Mouse (Mus musculus): ENCODE measurements around the gene 1700012B07Rik. TPM values are rescaled to one million over a fixed set of nuclear protein-coding genes. Genes with fewer than 3 reads are reported as not detected.

1700012B07Rik gene
- polyA plus RNA-seq, 1 experiment from 2014 or later = not detected

- TF ChIP-seq CTCF (IDR thresholded peaks at IDR 0.05; ENCODE audit: low read depth) (no peak), EP300 (optimal IDR thresholded peaks at IDR 0.05) (no peak)
- H3K9ac ChIP-seq (ENCODE audit: low read length) = no peak overlapping the region
- no peak overlapping the region for H3K4me3 ChIP-seq (ENCODE audit: low read depth, low read length)
- WGBS = 85% methylated on average over 14 of the region's 14 CpGs
- H3K4me1 ChIP-seq (replicated peaks; ENCODE audit: control insufficient read depth, insufficient read depth) = no peaks in the 10 kb centered on the region
- no peak overlapping the region for H3K4me2 ChIP-seq (replicated peaks; ENCODE audit: low read depth)
- DNase-seq (ENCODE audit: low spot score) = no peak
- H3K9me3 ChIP-seq (ENCODE audit: control insufficient read depth, low read length) = no peaks in the 10 kb centered on the region
- no peak for ATAC-seq (ENCODE audit: low FRiP score, low TSS enrichment)
- no peaks in the 10 kb centered on the region for H3K27me3 ChIP-seq (ENCODE audit: control insufficient read depth, insufficient read depth, low read length)
- no peak overlapping the region for H3K27ac ChIP-seq (replicated peaks)
- H3K36me3 ChIP-seq (ENCODE audit: control insufficient read depth, insufficient read depth, low read length) = no peaks in the 10 kb centered on the region
These were observed 57.7 kb downstream of the 1700012B07Rik start for GRCm38 (mm10) chr11:109770185-109770584.

GRCm38 (mm10) chr11:109769091-109769490, 58.8 kb downstream of the 1700012B07Rik start:
- H3K9me3 ChIP-seq (ENCODE audit: control insufficient read depth, low read length) = no peaks in the 10 kb centered on the region
- no peaks in the 10 kb centered on the region for H3K27me3 ChIP-seq (ENCODE audit: control insufficient read depth, insufficient read depth, low read length)
- no peaks in the 10 kb centered on the region for H3K4me1 ChIP-seq (replicated peaks; ENCODE audit: control insufficient read depth, insufficient read depth)
- H3K27ac ChIP-seq (replicated peaks) = no peak overlapping the region
- 78% methylated on average over 5 of the region's 5 CpGs for WGBS
- H3K9ac ChIP-seq (ENCODE audit: low read length) = no peak overlapping the region
- no peak overlapping the region for H3K4me2 ChIP-seq (replicated peaks; ENCODE audit: low read depth)
- H3K4me3 ChIP-seq (ENCODE audit: low read depth, low read length) = no peak overlapping the region
- TF ChIP-seq EP300 (optimal IDR thresholded peaks at IDR 0.05) = no peak
- peak; percentile 35 for TF ChIP-seq CTCF (IDR thresholded peaks at IDR 0.05; ENCODE audit: low read depth)
- DNase-seq (ENCODE audit: low spot score) (no peak), ATAC-seq (ENCODE audit: low FRiP score, low TSS enrichment) (no peak)
- no peaks in the 10 kb centered on the region for H3K36me3 ChIP-seq (ENCODE audit: control insufficient read depth, insufficient read depth, low read length)

GRCm38 (mm10) chr11:109760063-109760462, 67.8 kb downstream of the 1700012B07Rik start:
- no peaks in the 10 kb centered on the region for H3K36me3 ChIP-seq (ENCODE audit: control insufficient read depth, insufficient read depth, low read length)
- H3K27ac ChIP-seq (replicated peaks) = no peak overlapping the region
- 85% methylated on average over 7 of the region's 7 CpGs for WGBS
- TF ChIP-seq EP300 (optimal IDR thresholded peaks at IDR 0.05) (no peak), CTCF (IDR thresholded peaks at IDR 0.05; ENCODE audit: low read depth) (no peak)
- DNase-seq (ENCODE audit: low spot score) (no peak), ATAC-seq (ENCODE audit: low FRiP score, low TSS enrichment) (no peak)
- H3K4me3 ChIP-seq (ENCODE audit: low read depth, low read length) = no peak overlapping the region
- H3K27me3 ChIP-seq (ENCODE audit: control insufficient read depth, insufficient read depth, low read length) = no peaks in the 10 kb centered on the region
- no peaks in the 10 kb centered on the region for H3K4me1 ChIP-seq (replicated peaks; ENCODE audit: control insufficient read depth, insufficient read depth)
- no peaks in the 10 kb centered on the region for H3K9me3 ChIP-seq (ENCODE audit: control insufficient read depth, low read length)
- H3K9ac ChIP-seq (ENCODE audit: low read length) = no peak overlapping the region
- no peak overlapping the region for H3K4me2 ChIP-seq (replicated peaks; ENCODE audit: low read depth)

- DNase-seq (ENCODE audit: low spot score) (no peak), ATAC-seq (ENCODE audit: low FRiP score, low TSS enrichment) (no peak)
- Histone ChIP-seq H3K9ac (ENCODE audit: low read length) (no peak overlapping the region), H3K27me3 (ENCODE audit: control insufficient read depth, insufficient read depth, low read length) (no peaks in the 10 kb centered on the region), H3K36me3 (ENCODE audit: control insufficient read depth, insufficient read depth, low read length) (no peaks in the 10 kb centered on the region), H3K27ac (replicated peaks) (no peak overlapping the region), H3K9me3 (ENCODE audit: control insufficient read depth, low read length) (no peaks in the 10 kb centered on the region), H3K4me2 (replicated peaks; ENCODE audit: low read depth) (no peak overlapping the region), H3K4me3 (ENCODE audit: low read depth, low read length) (no peak overlapping the region), H3K4me1 (replicated peaks; ENCODE audit: control insufficient read depth, insufficient read depth) (no peaks in the 10 kb centered on the region)
- TF ChIP-seq EP300 (optimal IDR thresholded peaks at IDR 0.05) (no peak), CTCF (IDR thresholded peaks at IDR 0.05; ENCODE audit: low read depth) (no peak)
- WGBS = 93% methylated on average over 2 of the region's 2 CpGs
These were observed 69.1 kb downstream of the 1700012B07Rik start for GRCm38 (mm10) chr11:109758616-109759215.

- Histone ChIP-seq H3K36me3 (ENCODE audit: control insufficient read depth, insufficient read depth, low read length) (no peaks in the 10 kb centered on the region), H3K27ac (replicated peaks) (no peak overlapping the region), H3K4me3 (ENCODE audit: low read depth, low read length) (no peak overlapping the region), H3K4me2 (replicated peaks; ENCODE audit: low read depth) (no peak overlapping the region), H3K9ac (ENCODE audit: low read length) (no peak overlapping the region), H3K4me1 (replicated peaks; ENCODE audit: control insufficient read depth, insufficient read depth) (no peaks in the 10 kb centered on the region), H3K9me3 (ENCODE audit: control insufficient read depth, low read length) (no peaks in the 10 kb centered on the region), H3K27me3 (ENCODE audit: control insufficient read depth, insufficient read depth, low read length) (no peaks in the 10 kb centered on the region)
- WGBS = 77% methylated on average over 7 of the region's 7 CpGs
- TF ChIP-seq CTCF (IDR thresholded peaks at IDR 0.05; ENCODE audit: low read depth) (no peak), EP300 (optimal IDR thresholded peaks at IDR 0.05) (no peak)
- no peak for DNase-seq (ENCODE audit: low spot score)
- ATAC-seq (ENCODE audit: low FRiP score, low TSS enrichment) = no peak
These were observed 73.7 kb downstream of the 1700012B07Rik start for GRCm38 (mm10) chr11:109754105-109754602.
